11 mouse cellular contexts compared by ENCODE assay signal in genomic region chr11:121630406-121630805, GRCm38 (mm10). TPM values are rescaled to one million over a fixed set of nuclear protein-coding genes. Genes with fewer than 3 reads are reported as not detected.
DNase-seq lines count a peak whose midpoint lies in the region; ATAC-seq and TF ChIP-seq lines count a peak whose summit lies in the region.
"Had no signal": no experiment of that assay in that cellular context is flagged by ENCODE, and none has a peak within 500 bp of the region (broad histone marks: within the 10 kb centered on the region; RNA-seq: fewer than 3 reads in every experiment).

No protein-coding gene starts in this region.

- no peak for ATAC-seq in hindbrain, postnatal 0 days
- no peak for ATAC-seq in hindbrain, embryonic 13.5 days (ENCODE audit: low FRiP score)
- ATAC-seq in hindbrain, embryonic 14.5 days (ENCODE audit: low FRiP score) = no peak
- ATAC-seq: midbrain, embryonic 15.5 days had no signal

- peak; percentile 57 for TF ChIP-seq RAD21 in CH12.LX (IDR thresholded peaks at IDR 0.05; ENCODE audit: low read depth, low read length)

- in situ Hi-C loops in CH12.LX (cut with MboI; ENCODE audit: low pct_ligation_motif_present, low pct_unique_long_range_greater_than_20kb, low sequenced_read_pairs) = loop anchor here (10.0 kb wide), 2 partner anchors 156 to 164 kb away; no protein-coding TSS in a partner anchor

- 0 out of 2 replicates have a peak, but pooled peaks cover 4% of the 10 kb centered on the region for H3K36me3 ChIP-seq in hindbrain, postnatal 0 days (ENCODE audit: insufficient read depth, low read length)
- peaks cover 17% of the 10 kb centered on the region for H3K36me3 ChIP-seq in hindbrain, embryonic 13.5 days
- H3K36me3 ChIP-seq in CH12.LX (replicated peaks in 1 of 2; ENCODE audit: control insufficient read depth in 1 of 2, insufficient read depth in 1 of 2, low read length in 1 of 2) = peaks cover 49 to 91% of the 10 kb centered on the region in 2 experiments
- H3K36me3 ChIP-seq in hindbrain, embryonic 14.5 days (replicated peaks; ENCODE audit: control insufficient read depth, insufficient read depth) = peaks cover 8% of the 10 kb centered on the region
- H3K36me3 ChIP-seq: midbrain, embryonic 15.5 days had no signal

- H3K4me2 ChIP-seq in hindbrain, postnatal 0 days (ENCODE audit: low read depth, low read length) = no peak overlapping the region
- H3K4me2 ChIP-seq in hindbrain, embryonic 13.5 days = no peak overlapping the region
- H3K4me2 ChIP-seq in CH12.LX (ENCODE audit: insufficient read depth, low read depth, poor library complexity, severe bottlenecking) = no peak overlapping the region
- H3K4me2 ChIP-seq in hindbrain, embryonic 14.5 days (replicated peaks) = no peak overlapping the region
- H3K4me2 ChIP-seq: limb, embryonic 13.5 days; midbrain, embryonic 15.5 days; stomach, embryonic 15.5 days had no signal

- TF ChIP-seq POLR2A in CH12.LX (IDR thresholded peaks at IDR 0.05; ENCODE audit: low read depth, low read length) = no peak

- no peaks in the 10 kb centered on the region for H3K27me3 ChIP-seq in hindbrain, postnatal 0 days (ENCODE audit: insufficient read depth, low read length)
- H3K27me3 ChIP-seq in hindbrain, embryonic 13.5 days = no peaks in the 10 kb centered on the region
- H3K27me3 ChIP-seq in CH12.LX (replicated peaks) = no peaks in the 10 kb centered on the region
- no peaks in the 10 kb centered on the region for H3K27me3 ChIP-seq in hindbrain, embryonic 14.5 days (ENCODE audit: control insufficient read depth, insufficient read depth, low read length)
- H3K27me3 ChIP-seq: limb, embryonic 13.5 days; midbrain, embryonic 15.5 days; stomach, embryonic 15.5 days had no signal

- no peaks in the 10 kb centered on the region for H3K4me1 ChIP-seq in hindbrain, postnatal 0 days (ENCODE audit: insufficient read depth, low read length)
- no peaks in the 10 kb centered on the region for H3K4me1 ChIP-seq in hindbrain, embryonic 13.5 days (replicated peaks)
- H3K4me1 ChIP-seq in CH12.LX (ENCODE audit: control insufficient read depth in 1 of 2, insufficient read depth in 2 of 2) = no peaks in the 10 kb centered on the region
- no peaks in the 10 kb centered on the region for H3K4me1 ChIP-seq in hindbrain, embryonic 14.5 days (replicated peaks; ENCODE audit: control insufficient read depth, insufficient read depth, low read length)
- H3K4me1 ChIP-seq: limb, embryonic 13.5 days; midbrain, embryonic 15.5 days; stomach, embryonic 15.5 days had no signal

- peak; percentile 58 for TF ChIP-seq CTCF in hindbrain, postnatal 0 days (IDR thresholded peaks at IDR 0.05; ENCODE audit: low read depth)
- peak in 1 of 2 experiments; percentile 61; a peak in 2 of 4 replicates for TF ChIP-seq CTCF in CH12.LX (conservative IDR thresholded peaks at IDR 0.05 in 1 of 2, IDR thresholded peaks at IDR 0.05 in 1 of 2; ENCODE audit: low read depth in 2 of 2, low read length in 2 of 2)

- no peak overlapping the region for H3K27ac ChIP-seq in hindbrain, postnatal 0 days
- H3K27ac ChIP-seq in hindbrain, embryonic 13.5 days = no peak overlapping the region
- H3K27ac ChIP-seq in CH12.LX (ENCODE audit: insufficient read depth, low read depth) = no peak overlapping the region
- no peak overlapping the region for H3K27ac ChIP-seq in hindbrain, embryonic 14.5 days
- H3K27ac ChIP-seq: limb, embryonic 13.5 days; midbrain, embryonic 15.5 days; stomach, embryonic 15.5 days had no signal

- H3K79me2 ChIP-seq in CH12.LX (replicated peaks; ENCODE audit: control insufficient read depth, extremely low read depth, insufficient read depth, poor library complexity, severe bottlenecking) = no peaks in the 10 kb centered on the region

- DNase-seq in cerebellum, adult 11 months = peak; percentile 7
- DNase-seq in cerebellum, adult 18-20 months = no peak
- DNase-seq in hindbrain, postnatal 0 days (ENCODE audit: low spot score) = peak; percentile 25
- no peak for DNase-seq in CH12.LX (ENCODE audit: extremely low read depth)
- DNase-seq in induced T-regulatory cell, adult 2 months (ENCODE audit: low read depth) = peak; percentile 20
- DNase-seq in hindbrain, embryonic 14.5 days (ENCODE audit: low spot score) = no peak
- DNase-seq in urinary bladder, adult 2 months (ENCODE audit: low spot score) = no peak

- no peaks in the 10 kb centered on the region for H3K9me3 ChIP-seq in hindbrain, postnatal 0 days (ENCODE audit: low read length)
- H3K9me3 ChIP-seq in hindbrain, embryonic 13.5 days = no peaks in the 10 kb centered on the region
- no peaks in the 10 kb centered on the region for H3K9me3 ChIP-seq in CH12.LX (replicated peaks; ENCODE audit: low read length)
- H3K9me3 ChIP-seq in hindbrain, embryonic 14.5 days (ENCODE audit: control insufficient read depth, low read length) = no peaks in the 10 kb centered on the region
- H3K9me3 ChIP-seq: limb, embryonic 13.5 days; midbrain, embryonic 15.5 days; stomach, embryonic 15.5 days had no signal

- H3K4me3 ChIP-seq in hindbrain, postnatal 0 days (ENCODE audit: low read length) = no peak overlapping the region
- no peak overlapping the region for H3K4me3 ChIP-seq in hindbrain, embryonic 13.5 days
- no peak overlapping the region for H3K4me3 ChIP-seq in CH12.LX (replicated peaks in 1 of 3; ENCODE audit: low read depth in 2 of 3, low read length in 2 of 3, poor library complexity in 1 of 3)
- H3K4me3 ChIP-seq in hindbrain, embryonic 14.5 days (replicated peaks; ENCODE audit: low read length) = no peak overlapping the region
- H3K4me3 ChIP-seq: limb, embryonic 13.5 days; midbrain, embryonic 15.5 days; stomach, embryonic 15.5 days had no signal

- WGBS in hindbrain, postnatal 0 days = 75% methylated on average over 4 of the region's 4 CpGs
- 84% methylated on average over 4 of the region's 4 CpGs for WGBS in hindbrain, embryonic 13.5 days
- WGBS in hindbrain, embryonic 14.5 days = 75% methylated on average over 4 of the region's 4 CpGs

- dilution Hi-C loops in CH12.LX (cut with MboI; ENCODE audit: extremely low pct_ligation_motif_present, extremely low pct_unique_long_range_greater_than_20kb, low sequenced_read_pairs) = no loop called here

- TF ChIP-seq EP300 in CH12.LX (IDR thresholded peaks at IDR 0.05; ENCODE audit: low read length) = no peak

- H3K9ac ChIP-seq in hindbrain, postnatal 0 days (replicated peaks; ENCODE audit: low read length) = no peak overlapping the region
- no peak overlapping the region for H3K9ac ChIP-seq in hindbrain, embryonic 13.5 days
- H3K9ac ChIP-seq in CH12.LX (ENCODE audit: insufficient read depth, low read depth) = no peak overlapping the region
- H3K9ac ChIP-seq in hindbrain, embryonic 14.5 days = no peak overlapping the region
- H3K9ac ChIP-seq: limb, embryonic 13.5 days; midbrain, embryonic 15.5 days; stomach, embryonic 15.5 days had no signal

TF ChIP-seq in CH12.LX, 34 proteins besides CTCF, POLR2A, EP300 and RAD21:
- TF ChIP-seq MAX (IDR thresholded peaks at IDR 0.05; ENCODE audit: low read length) = no peak
- TF ChIP-seq SMC3 (IDR thresholded peaks at IDR 0.05; ENCODE audit: low read depth, low read length) = peak; percentile 36; the same call in 1 of the 2 replicates

RNA-seq across cellular contexts. Expression of gene B3gntl1, which starts 42.5 kb away (rescaled TPM):
- 9.6 and 11.0 TPM in 2 replicates for total RNA-seq in hindbrain, postnatal 0 days (2014; rRNA removed)
- polyA plus RNA-seq in hindbrain, postnatal 0 days (2015; fragmentation: Nextera tagmentation; extraction: Ambion mirVana) = 6.0 and 6.2 TPM in 2 replicates
- 6.4 and 7.8 TPM in 2 replicates for polyA plus RNA-seq in hindbrain, embryonic 13.5 days (2015; fragmentation: Nextera tagmentation; extraction: Ambion mirVana)
- 10.1 and 10.3 TPM in 2 replicates for total RNA-seq in CH12.LX (2012; rRNA removed)
- total RNA-seq in CH12.LX (2014; rRNA removed) = 7.3 TPM in 2 replicates
- 8.7 and 8.9 TPM in 2 replicates for polyA plus RNA-seq in CH12.LX (2012; ENCODE audit: insufficient read length, low read depth)
- 5.8 and 6.4 TPM in 2 replicates for polyA plus RNA-seq in hindbrain, embryonic 14.5 days (2014; fragmentation: Nextera tagmentation; extraction: Ambion mirVana)
- polyA plus RNA-seq in urinary bladder, adult 2 months (2012; rRNA removed) = 11.2 and 13.1 TPM in 2 replicates

Comparison
In these comparisons a context has a peak if more than half of its experiments do, and no peak if none do; other contexts are left out.
1. DNase-seq: peak in cerebellum, adult 11 months (single experiment), hindbrain, postnatal 0 days (single experiment) and induced T-regulatory cell, adult 2 months (single experiment); none in cerebellum, adult 18-20 months (0 of 2), CH12.LX (single experiment), hindbrain, embryonic 14.5 days (single experiment) and urinary bladder, adult 2 months (single experiment).